Mouse (Mus musculus) MEL (cell line): Measurements from ENCODE around the gene Ppp1r2. TPM values are rescaled to one million over a fixed set of nuclear protein-coding genes. Genes with fewer than 3 reads are reported as not detected.

Experiments
- DNase-seq: peaks from one replicate; pipeline ENCODE4 v3.0.0; 2011; ENCODE audit warnings: low read depth, low spot score
- H3K27ac ChIP-seq: 2 replicates; pipeline ENCODE4 v1.5.1; 2012; ENCODE audit warnings: low read depth, mild to moderate bottlenecking, control low read depth, low read length, moderate library complexity; ENCODE audit not compliant: control insufficient read depth
- H3K27me3 ChIP-seq, 2 experiments: fragments of 150-350 bp in 1 of 2; sonication (generic) in 1 of 2; 2 replicates each; pipeline ENCODE4 v1.6.1; 2012; ENCODE audit warnings: low read length in 2 of 2, mild to moderate bottlenecking in 2 of 2, improper control_type of control experiment in 1 of 2, moderate library complexity in 1 of 2; ENCODE audit not compliant: insufficient read depth in 2 of 2, control insufficient read depth in 1 of 2
- H3K36me3 ChIP-seq, 2 experiments: 2 replicates each; pipeline ENCODE4 v1.6.1; 2012 to 2014; ENCODE audit warnings: low read length in 2 of 2, improper control_type of control experiment in 1 of 2, inconsistent platforms in 1 of 2, mild to moderate bottlenecking in 1 of 2; ENCODE audit not compliant: insufficient read depth in 2 of 2, control insufficient read depth in 1 of 2
- H3K4me1 ChIP-seq, 2 experiments: fragments of 150-350 bp in 1 of 2; sonication (generic) in 1 of 2; 2 replicates each; pipeline ENCODE4 v1.6.1; 2012; ENCODE audit warnings: low read length in 2 of 2, improper control_type of control experiment in 1 of 2, mild to moderate bottlenecking in 1 of 2; ENCODE audit not compliant: insufficient read depth in 2 of 2, control insufficient read depth in 1 of 2
- H3K4me3 ChIP-seq, 2 experiments: fragments of 150-350 bp in 1 of 2; sonication (generic) in 1 of 2; 2 replicates each; pipeline ENCODE4 v1.5.1; 2012; ENCODE audit warnings: low read depth in 2 of 2, low read length in 2 of 2, mild to moderate bottlenecking in 2 of 2, moderate library complexity in 2 of 2, control low read depth in 1 of 2, improper control_type of control experiment in 1 of 2; ENCODE audit not compliant: control insufficient read depth in 1 of 2, insufficient read depth in 1 of 2
- H3K79me2 ChIP-seq: 2 replicates; pipeline ENCODE4 v1.6.1; 2012; ENCODE audit warnings: mild to moderate bottlenecking, low read length, moderate library complexity; ENCODE audit not compliant: control insufficient read depth, poor library complexity, insufficient read depth
- H3K9ac ChIP-seq: 2 replicates; pipeline ENCODE4 v1.6.1; 2012; ENCODE audit warnings: low read depth, mild to moderate bottlenecking, control low read depth, low read length, moderate library complexity; ENCODE audit not compliant: control insufficient read depth, poor library complexity, severe bottlenecking
- H3K9me3 ChIP-seq: fragments of 150-350 bp; sonication (generic); replicated peaks from 2 replicates; pipeline ENCODE4 v1.6.1; 2012; ENCODE audit warnings: mild to moderate bottlenecking, low read length, improper control_type of control experiment, moderate library complexity; ENCODE audit not compliant: insufficient read depth
- BHLHE40 ChIP-seq: IDR thresholded peaks from 2 replicates; pipeline ENCODE4 v1.6.1; 2012; ENCODE audit warnings: low read depth, mild to moderate bottlenecking, inconsistent platforms, low read length, improper control_type of control experiment, borderline replicate concordance
- CTCF ChIP-seq, 3 experiments: IDR thresholded peaks in 2 of 3; conservative IDR thresholded peaks in 1 of 3; 2 replicates each; pipeline ENCODE4 v1.5.1; 2011 to 2012; ENCODE audit warnings: low read length in 3 of 3, low read depth in 2 of 3, mild to moderate bottlenecking in 2 of 3, improper control_type of control experiment in 1 of 3, inconsistent platforms in 1 of 3, mixed read lengths in 1 of 3, moderate library complexity in 1 of 3; ENCODE audit not compliant: control insufficient read depth in 1 of 3, insufficient read depth in 1 of 3, poor library complexity in 1 of 3, severe bottlenecking in 1 of 3
- ELF1 ChIP-seq: IDR thresholded peaks from 2 replicates; pipeline ENCODE4 v1.6.1; 2014; ENCODE audit warnings: low read depth, mild to moderate bottlenecking, inconsistent platforms, low read length, improper control_type of control experiment, moderate library complexity
- EP300 ChIP-seq, 2 experiments: IDR thresholded peaks; 2 replicates each; pipeline ENCODE4 v1.6.1; 2011; ENCODE audit warnings: improper control_type of control experiment in 2 of 2, low read length in 2 of 2, low read depth in 1 of 2, mild to moderate bottlenecking in 1 of 2
- GATA1 ChIP-seq: IDR thresholded peaks from 2 replicates; pipeline ENCODE4 v1.6.1; 2011; ENCODE audit warnings: low read depth, low read length, improper control_type of control experiment
- MEF2A ChIP-seq: IDR thresholded peaks from 2 replicates; pipeline ENCODE4 v1.6.1; 2014; ENCODE audit warnings: low read depth, mild to moderate bottlenecking, inconsistent platforms, low read length, improper control_type of control experiment; ENCODE audit not compliant: poor library complexity, insufficient replicate concordance, severe bottlenecking; ENCODE audit errors: extremely low read depth
- MXI1 ChIP-seq: IDR thresholded peaks from 2 replicates; pipeline ENCODE4 v1.6.1; 2011; ENCODE audit warnings: mild to moderate bottlenecking, low read depth, low read length, improper control_type of control experiment
- MYB ChIP-seq: IDR thresholded peaks from 2 replicates; pipeline ENCODE4 v1.6.1; 2011; ENCODE audit warnings: mild to moderate bottlenecking, low read depth, low read length, improper control_type of control experiment
- NELFE ChIP-seq: IDR thresholded peaks from 2 replicates; pipeline ENCODE4 v1.6.1; 2011; ENCODE audit warnings: low read depth, low read length, improper control_type of control experiment
- NRF1 ChIP-seq: IDR thresholded peaks from 2 replicates; pipeline ENCODE4 v1.6.1; 2014; ENCODE audit warnings: low read depth, mild to moderate bottlenecking, inconsistent platforms, low read length, improper control_type of control experiment, moderate library complexity; ENCODE audit not compliant: poor library complexity, insufficient read depth, severe bottlenecking
- POLR2A ChIP-seq, 2 experiments: IDR thresholded peaks; 2 replicates each; pipeline ENCODE4 v1.6.1; 2011 to 2012; ENCODE audit warnings: low read length in 2 of 2, mild to moderate bottlenecking in 2 of 2, control low read depth in 1 of 2, improper control_type of control experiment in 1 of 2, low read depth in 1 of 2, moderate library complexity in 1 of 2; ENCODE audit not compliant: control insufficient read depth in 1 of 2, insufficient read depth in 1 of 2, poor library complexity in 1 of 2
- SIN3A ChIP-seq: IDR thresholded peaks from 2 replicates; pipeline ENCODE4 v1.6.1; 2012; ENCODE audit warnings: low read length, improper control_type of control experiment, inconsistent platforms
- SMC3 ChIP-seq: IDR thresholded peaks from 2 replicates; pipeline ENCODE4 v1.6.1; 2011; ENCODE audit warnings: low read depth, low read length, improper control_type of control experiment
- TAL1 ChIP-seq: IDR thresholded peaks from 2 replicates; pipeline ENCODE4 v1.6.1; 2012; ENCODE audit warnings: mild to moderate bottlenecking, inconsistent platforms, low read length, moderate library complexity, mixed read lengths
- UBTF ChIP-seq: IDR thresholded peaks from 2 replicates; pipeline ENCODE4 v1.6.1; 2012; ENCODE audit warnings: low read depth, mild to moderate bottlenecking, inconsistent platforms, low read length, improper control_type of control experiment, moderate library complexity, borderline replicate concordance; ENCODE audit not compliant: insufficient read depth
- ZKSCAN1 ChIP-seq: IDR thresholded peaks from 2 replicates; pipeline ENCODE4 v1.6.1; 2012; ENCODE audit warnings: low read depth, mild to moderate bottlenecking, inconsistent platforms, low read length, improper control_type of control experiment, moderate library complexity
- ZMIZ1 ChIP-seq: IDR thresholded peaks from 2 replicates; pipeline ENCODE4 v1.6.1; 2012; ENCODE audit warnings: low read depth, mild to moderate bottlenecking, inconsistent platforms, low read length, improper control_type of control experiment, moderate library complexity
- polyA plus RNA-seq, 2 experiments: library from polyadenylated mRNA; stranded (reverse) in 1 of 2; unstranded in 1 of 2; fragments of >175 nt in 1 of 2; fragments of >200 nt in 1 of 2; gene quantifications; 2 replicates each; pipeline versions ENCODE4 v1.2.1 to v1.2.4; 2012; ENCODE audit warnings: low replicate concordance in 2 of 2, low read depth in 1 of 2; ENCODE audit not compliant: insufficient read length in 2 of 2, insufficient read depth in 1 of 2, missing spikeins in 1 of 2
- total RNA-seq: library from RNA; depleted of rRNA; stranded (reverse); fragments of 300-350 nt; gene quantifications from 2 replicates; pipeline ENCODE4 v1.2.3, GENCODE M21; 2012

Ppp1r2 gene
- total and polyA plus RNA-seq, 3 experiments = 31.2 to 36.2 TPM; not detected in 1

GRCm38 (mm10) chr16:31276539-31276938, 1.5 kb upstream of the Ppp1r2 start:
- TF ChIP-seq UBTF = no peak
- no peak for TF ChIP-seq CTCF (IDR thresholded peaks at IDR 0.05 in 2 of 3, conservative IDR thresholded peaks at IDR 0.05 in 1 of 3; ENCODE audit: control insufficient read depth in 1 of 3, insufficient read depth in 1 of 3, low read depth in 2 of 3, low read length in 3 of 3, poor library complexity in 1 of 3, severe bottlenecking in 1 of 3)
- TF ChIP-seq MXI1 = no peak
- no peak for TF ChIP-seq TAL1
- TF ChIP-seq POLR2A (IDR thresholded peaks at IDR 0.05; ENCODE audit: control insufficient read depth in 1 of 2, insufficient read depth in 1 of 2, low read depth in 1 of 2, low read length in 2 of 2, poor library complexity in 1 of 2) = no peak
- TF ChIP-seq SMC3 = no peak
- TF ChIP-seq BHLHE40 = no peak
- no peak for TF ChIP-seq MEF2A
- no peak for TF ChIP-seq GATA1
- TF ChIP-seq MYB = no peak
- no peak for TF ChIP-seq EP300 (IDR thresholded peaks at IDR 0.05; ENCODE audit: low read depth in 1 of 2, low read length in 2 of 2)
- TF ChIP-seq ELF1 = no peak
- Histone ChIP-seq H3K27me3 (peaks cover 0 to 3% of the 10 kb centered on the region in 2 experiments; a peak in 3 of 4 replicates), H3K9ac (no peak overlapping the region), H3K4me3 (no peak overlapping the region), H3K27ac (no peak overlapping the region), H3K36me3 (peaks cover 0 to 20% of the 10 kb centered on the region in 2 experiments; a peak in 2 of 4 replicates), H3K79me2 (peaks cover 27% of the 10 kb centered on the region), H3K9me3 (no peaks in the 10 kb centered on the region), H3K4me1 (peaks cover 5 to 10% of the 10 kb centered on the region in 2 experiments)
- DNase-seq = no peak

- H3K36me3 ChIP-seq = peaks cover 3 to 20% of the 10 kb centered on the region in 2 experiments; a peak in 3 of 4 replicates
- peak overlapping the region; percentile 76 to 87 for H3K4me3 ChIP-seq
- H3K79me2 ChIP-seq = peaks cover 33% of the 10 kb centered on the region
- TF ChIP-seq NELFE (no peak), NRF1 (no peak), MEF2A (no peak), SIN3A (peak; percentile 42; the same call in 1 of the 2 replicates), ZKSCAN1 (no peak), ZMIZ1 (no peak)
- TF ChIP-seq, all 39 proteins: peak for 1
- Histone ChIP-seq H3K9me3 (no peaks in the 10 kb centered on the region), H3K27me3 (peaks cover 0 to 3% of the 10 kb centered on the region in 2 experiments; a peak in 3 of 4 replicates), H3K27ac (peak overlapping the region; percentile 42; the same call in 1 of the 2 replicates), H3K9ac (peak overlapping the region; percentile 79), H3K4me1 (peaks cover 7 to 15% of the 10 kb centered on the region in 2 experiments)
- peak; percentile 65 for DNase-seq
These were observed 993 bp downstream of the Ppp1r2 start for GRCm38 (mm10) chr16:31274084-31274483.
